Mouse (Mus musculus) embryonic fibroblast, embryonic 13.5 days (primary cell): ENCODE data around the gene Hist1h2bm.
A peak's percentile ranks its signal among the peaks of the same experiment; 100 is the strongest.
"Not testable (repeated sequence)": the region's sequence is repeated elsewhere in the genome, so short reads cannot be mapped to it uniquely, and the experiment has no call there.

Experiments
- CTCF ChIP-seq: IDR thresholded peaks from 2 replicates; pipeline ENCODE4 v1.5.1; 2011; ENCODE audit warnings: mild to moderate bottlenecking, control low read depth, low read length, moderate library complexity, borderline replicate concordance; ENCODE audit not compliant: insufficient read depth
- POLR2A ChIP-seq: IDR thresholded peaks from 2 replicates; pipeline ENCODE4 v1.6.1; 2011; ENCODE audit warnings: low read depth, mild to moderate bottlenecking, control low read depth, low read length, moderate library complexity

DNA sequence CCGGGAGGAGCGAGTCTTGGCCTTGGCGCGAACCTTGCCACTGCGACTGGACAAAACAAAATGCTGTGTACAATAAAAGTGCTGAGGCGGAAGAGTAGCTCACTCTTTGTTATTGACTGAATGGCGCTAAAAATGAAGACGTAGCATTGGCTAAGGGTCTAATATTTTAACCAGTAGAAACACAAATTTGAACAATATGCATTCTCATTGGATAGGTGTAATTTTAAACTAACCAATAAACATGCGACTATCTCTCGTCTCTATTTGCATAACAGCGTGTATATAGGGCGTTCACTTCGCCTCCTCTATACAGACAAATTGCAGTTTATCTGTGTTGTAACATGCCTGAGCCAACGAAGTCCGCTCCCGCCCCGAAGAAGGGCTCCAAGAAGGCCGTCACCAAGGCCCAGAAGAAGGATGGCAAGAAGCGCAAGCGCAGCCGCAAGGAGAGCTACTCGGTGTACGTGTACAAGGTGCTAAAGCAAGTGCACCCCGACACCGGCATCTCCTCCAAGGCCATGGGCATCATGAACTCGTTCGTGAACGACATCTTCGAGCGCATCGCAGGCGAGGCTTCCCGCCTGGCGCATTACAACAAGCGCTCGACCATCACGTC, at the start of gene Hist1h2bm:
- not testable (repeated sequence) for TF ChIP-seq CTCF
- peak; percentile 94 for TF ChIP-seq POLR2A
